In the genomic region with DNA sequence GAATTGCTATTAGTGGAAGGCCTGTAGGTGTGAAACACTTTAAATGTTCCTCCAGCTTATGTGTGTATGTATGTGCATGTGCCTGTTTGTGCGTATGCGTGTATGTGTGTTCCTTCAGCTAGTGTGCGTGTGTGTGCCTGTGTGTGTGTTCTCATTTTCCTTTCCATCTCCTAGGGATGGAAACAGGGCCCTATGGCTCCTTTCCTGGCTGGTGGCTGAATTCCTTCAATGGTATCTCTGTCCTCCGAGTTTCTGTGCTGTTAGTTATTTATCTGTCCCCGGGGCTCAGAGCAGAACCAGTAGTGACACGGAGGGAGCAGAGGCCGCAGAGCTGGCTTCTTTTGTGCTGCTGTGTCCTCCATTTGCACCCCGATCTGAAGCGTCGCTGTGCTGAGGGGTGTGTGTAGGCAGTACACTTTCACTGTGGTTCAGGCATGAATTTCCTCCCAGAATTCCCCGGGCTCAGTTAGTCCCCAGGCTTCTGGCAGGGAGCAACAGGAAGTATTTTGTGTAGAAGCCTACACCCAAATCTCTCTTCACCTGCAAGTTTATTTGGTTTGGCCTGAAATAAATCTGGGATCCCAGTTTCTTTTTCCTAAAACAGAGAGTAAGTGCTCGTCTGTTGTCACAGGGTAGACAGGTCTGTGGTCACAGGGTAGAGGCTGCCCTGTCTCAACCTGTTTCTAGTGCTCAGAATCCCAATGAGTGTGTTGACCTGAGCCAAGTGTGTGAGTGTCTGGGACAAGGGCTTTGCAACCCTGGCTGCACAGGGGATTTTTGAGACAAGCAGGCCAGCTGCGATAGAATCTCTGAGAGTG, we compare ENCODE assay signal across 9 mouse cellular contexts. TPM values are rescaled to one million over a fixed set of nuclear protein-coding genes. Genes with fewer than 3 reads are reported as not detected.
A peak's percentile ranks its signal among the peaks of the same experiment; 100 is the strongest.
DNase-seq lines count a peak whose midpoint lies in the region; ATAC-seq and TF ChIP-seq lines count a peak whose summit lies in the region.
"Had no signal": no experiment of that assay in that cellular context is flagged by ENCODE, and none has a peak within 500 bp of the region (broad histone marks: within the 10 kb centered on the region; RNA-seq: fewer than 3 reads in every experiment).

No protein-coding gene starts in this region.

- no peak overlapping the region for H3K4me3 ChIP-seq in thymus, adult 2 months (ENCODE audit: control insufficient read depth, insufficient read depth, low read length)
- no peak overlapping the region for H3K4me3 ChIP-seq in heart, embryonic 12.5 days
- no peak overlapping the region for H3K4me3 ChIP-seq in neural tube, embryonic 12.5 days

- no peaks in the 10 kb centered on the region for H3K9me3 ChIP-seq in heart, embryonic 12.5 days (replicated peaks)
- H3K9me3 ChIP-seq in neural tube, embryonic 12.5 days: no peaks in the 10 kb centered on the region

- WGBS in thymus, adult 2 months: 60% methylated on average over 13 of the region's 13 CpGs
- 42% methylated on average over 13 of the region's 13 CpGs for WGBS in heart, embryonic 12.5 days
- 48% methylated on average over 13 of the region's 13 CpGs for WGBS in neural tube, embryonic 12.5 days

- DNase-seq in thymus, adult 2 months: peak; percentile 33
- DNase-seq in thymus, postnatal 4 days: no peak
- peak; percentile 65 for DNase-seq in kidney, postnatal 10 days
- DNase-seq in gastrocnemius, adult 8-10 months (ENCODE audit: low spot score in 2 of 2): no peak
- no peak for DNase-seq in cerebellum, adult 11-12 months
- no peak for DNase-seq in gastrocnemius, postnatal 14 days

- no peak for TF ChIP-seq POLR2A in thymus, adult 2 months (IDR thresholded peaks at IDR 0.05; ENCODE audit: control insufficient read depth, extremely low read depth, insufficient read depth, low read length, poor library complexity)

- no peaks in the 10 kb centered on the region for H3K27me3 ChIP-seq in thymus, adult 2 months (ENCODE audit: control insufficient read depth, insufficient read depth, low read length)
- no peaks in the 10 kb centered on the region for H3K27me3 ChIP-seq in heart, embryonic 12.5 days (replicated peaks)
- H3K27me3 ChIP-seq in neural tube, embryonic 12.5 days (replicated peaks): no peaks in the 10 kb centered on the region

- peaks cover 10% of the 10 kb centered on the region for H3K4me1 ChIP-seq in thymus, adult 2 months (replicated peaks; ENCODE audit: control insufficient read depth, insufficient read depth, low read length)
- H3K4me1 ChIP-seq in heart, embryonic 12.5 days (replicated peaks): peaks cover 65% of the 10 kb centered on the region
- H3K4me1 ChIP-seq in neural tube, embryonic 12.5 days: peaks cover 63% of the 10 kb centered on the region

- H3K4me2 ChIP-seq in heart, embryonic 12.5 days: peak overlapping the region; percentile 44
- peak overlapping the region; percentile 41 for H3K4me2 ChIP-seq in neural tube, embryonic 12.5 days (replicated peaks)

- H3K36me3 ChIP-seq in thymus, adult 2 months (ENCODE audit: control insufficient read depth, insufficient read depth, low read length): no peaks in the 10 kb centered on the region
- peaks cover 16% of the 10 kb centered on the region for H3K36me3 ChIP-seq in heart, embryonic 12.5 days
- H3K36me3 ChIP-seq in neural tube, embryonic 12.5 days: peaks cover 12% of the 10 kb centered on the region; the same call in 1 of the 2 replicates

- peak; percentile 15; the same call in 1 of the 2 replicates for ATAC-seq in heart, embryonic 12.5 days (ENCODE audit: insufficient number of reproducible peaks, low FRiP score)
- peak; percentile 26 for ATAC-seq in neural tube, embryonic 12.5 days (ENCODE audit: low FRiP score, low read depth)

- H3K9ac ChIP-seq in heart, embryonic 12.5 days: peak overlapping the region; percentile 57
- peak overlapping the region; percentile 35 for H3K9ac ChIP-seq in neural tube, embryonic 12.5 days
- H3K9ac ChIP-seq: liver, embryonic 14.5 days had no signal

- H3K27ac ChIP-seq in thymus, adult 2 months (ENCODE audit: control insufficient read depth, insufficient read depth, low read length): peak overlapping the region; percentile 44; the same call in 1 of the 2 replicates
- H3K27ac ChIP-seq in heart, embryonic 12.5 days (ENCODE audit: poor library complexity, severe bottlenecking): peak overlapping the region; percentile 89
- peak overlapping the region; percentile 81 for H3K27ac ChIP-seq in neural tube, embryonic 12.5 days
- H3K27ac ChIP-seq: liver, embryonic 14.5 days had no signal

- TF ChIP-seq CTCF in thymus, adult 2 months (IDR thresholded peaks at IDR 0.05; ENCODE audit: borderline replicate concordance, control insufficient read depth, extremely low read depth, insufficient read depth, low read length, poor library complexity): no peak

- intact Hi-C loops in gastrocnemius, postnatal 14 days (cut with DNase I; ENCODE audit: low total_unique reads): no loop called here

RNA-seq across cellular contexts. Expression of a gene that starts 15.7 kb away (rescaled TPM):
- polyA plus RNA-seq in thymus, adult 2 months (2012; rRNA removed): 17.2 and 19.5 TPM in 2 replicates
- polyA plus RNA-seq in heart, embryonic 12.5 days (2016; fragmentation: Nextera tagmentation; extraction: Ambion mirVana): 30.5 and 33.1 TPM in 2 replicates
- polyA plus RNA-seq in neural tube, embryonic 12.5 days (2016; fragmentation: Nextera tagmentation; extraction: Ambion mirVana): 77.8 and 91.9 TPM in 2 replicates
- 1 to 10 TPM; 5.5 to 7.5 (median 5.8) TPM for total RNA-seq in gastrocnemius, adult 8-10 months (2022)
- total RNA-seq in gastrocnemius, postnatal 14 days (2021): 10 to 100 TPM; 11.0 to 14.5 TPM

Comparison
In these comparisons a context has a peak if more than half of its experiments do, and no peak if none do; other contexts are left out.
1. DNase-seq: peak in thymus, adult 2 months (single experiment) and kidney, postnatal 10 days (single experiment); none in thymus, postnatal 4 days (single experiment), gastrocnemius, adult 8-10 months (0 of 2), cerebellum, adult 11-12 months (single experiment) and gastrocnemius, postnatal 14 days (single experiment).
2. Peak in every context shown above with its lines, with median percentiles within 50 percentile points of each other: H3K27ac ChIP-seq.